Mouse (Mus musculus): ENCODE data around the gene Rab9b. TPM values are rescaled to one million over a fixed set of nuclear protein-coding genes. Genes with fewer than 3 reads are reported as not detected.

The Rab9b gene
- total RNA-seq (2014; rRNA removed) (19.9 and 24.9 TPM in 2 replicates), polyA plus RNA-seq (2015; fragmentation: Nextera tagmentation; extraction: Ambion mirVana) (13.3 and 17.3 TPM in 2 replicates)

GRCm38 (mm10) chrX:136868061-136869040 is at the start of gene Rab9b:
Gene Rab9b, minus strand, starts transcription at chrX:136868755.
- Histone ChIP-seq H3K36me3 (ENCODE audit: insufficient read depth, low read length) (no peaks in the 10 kb centered on the region), H3K4me1 (ENCODE audit: insufficient read depth, low read length) (no peaks in the 10 kb centered on the region), H3K27ac (peak within 1 kb of the TSS; percentile 85), H3K9me3 (ENCODE audit: low read length) (no peaks in the 10 kb centered on the region), H3K4me2 (ENCODE audit: low read depth, low read length) (peak within 1 kb of the TSS; percentile 56), H3K9ac (replicated peaks; ENCODE audit: low read length) (peak within 1 kb of the TSS; percentile 65), H3K4me3 (ENCODE audit: low read length) (peak within 1 kb of the TSS; percentile 52), H3K27me3 (ENCODE audit: insufficient read depth, low read length) (no peaks in the 10 kb centered on the region)
- TF ChIP-seq CTCF (IDR thresholded peaks at IDR 0.05; ENCODE audit: low read depth): no peak
- WGBS: 26% methylated on average over 32 of the region's 36 CpGs
- ATAC-seq (peak; percentile 91), DNase-seq (ENCODE audit: low spot score) (peak; percentile 77)

GRCm38 (mm10) chrX:136904369-136904768 is 35.8 kb upstream of the Rab9b start:
- Histone ChIP-seq H3K4me3 (ENCODE audit: low read length) (no peak overlapping the region), H3K4me2 (ENCODE audit: low read depth, low read length) (no peak overlapping the region), H3K4me1 (ENCODE audit: insufficient read depth, low read length) (no peaks in the 10 kb centered on the region), H3K27me3 (ENCODE audit: insufficient read depth, low read length) (no peaks in the 10 kb centered on the region), H3K9ac (replicated peaks; ENCODE audit: low read length) (no peak overlapping the region), H3K36me3 (ENCODE audit: insufficient read depth, low read length) (no peaks in the 10 kb centered on the region), H3K9me3 (ENCODE audit: low read length) (no peaks in the 10 kb centered on the region), H3K27ac (no peak overlapping the region)
- TF ChIP-seq CTCF (IDR thresholded peaks at IDR 0.05; ENCODE audit: low read depth): no peak
- 63% methylated on average over 4 of the region's 4 CpGs for WGBS
- DNase-seq (ENCODE audit: low spot score) (no peak), ATAC-seq (no peak)

GRCm38 (mm10) chrX:136895757-136896156 is 27.2 kb upstream of the Rab9b start:
- H3K4me3 ChIP-seq (ENCODE audit: low read length): no peak overlapping the region
- no peak overlapping the region for H3K4me2 ChIP-seq (ENCODE audit: low read depth, low read length)
- WGBS: 64% methylated on average over 2 of the region's 2 CpGs
- no peaks in the 10 kb centered on the region for H3K36me3 ChIP-seq (ENCODE audit: insufficient read depth, low read length)
- H3K27ac ChIP-seq: no peak overlapping the region
- H3K9me3 ChIP-seq (ENCODE audit: low read length): no peaks in the 10 kb centered on the region
- peak; percentile 48 for TF ChIP-seq CTCF (IDR thresholded peaks at IDR 0.05; ENCODE audit: low read depth)
- no peaks in the 10 kb centered on the region for H3K4me1 ChIP-seq (ENCODE audit: insufficient read depth, low read length)
- no peaks in the 10 kb centered on the region for H3K27me3 ChIP-seq (ENCODE audit: insufficient read depth, low read length)
- no peak overlapping the region for H3K9ac ChIP-seq (replicated peaks; ENCODE audit: low read length)
- ATAC-seq: no peak
- DNase-seq (ENCODE audit: low spot score): peak; percentile 21

- no peak overlapping the region for H3K4me2 ChIP-seq (ENCODE audit: low read depth, low read length)
- no peaks in the 10 kb centered on the region for H3K27me3 ChIP-seq (ENCODE audit: insufficient read depth, low read length)
- no peaks in the 10 kb centered on the region for H3K36me3 ChIP-seq (ENCODE audit: insufficient read depth, low read length)
- TF ChIP-seq CTCF (IDR thresholded peaks at IDR 0.05; ENCODE audit: low read depth): peak; percentile 61
- H3K9me3 ChIP-seq (ENCODE audit: low read length): no peaks in the 10 kb centered on the region
- WGBS: 35% methylated on average over 3 of the region's 3 CpGs
- H3K9ac ChIP-seq (replicated peaks; ENCODE audit: low read length): no peak overlapping the region
- DNase-seq (ENCODE audit: low spot score): peak; percentile 8
- no peaks in the 10 kb centered on the region for H3K4me1 ChIP-seq (ENCODE audit: insufficient read depth, low read length)
- ATAC-seq: no peak
- H3K4me3 ChIP-seq (ENCODE audit: low read length): no peak overlapping the region
- H3K27ac ChIP-seq: no peak overlapping the region
Observed at GRCm38 (mm10) chrX:136850300-136850699, 18.3 kb downstream of the Rab9b start.

- no peaks in the 10 kb centered on the region for H3K36me3 ChIP-seq (ENCODE audit: insufficient read depth, low read length)
- DNase-seq (ENCODE audit: low spot score) (no peak), ATAC-seq (no peak)
- no peaks in the 10 kb centered on the region for H3K4me1 ChIP-seq (ENCODE audit: insufficient read depth, low read length)
- H3K4me3 ChIP-seq (ENCODE audit: low read length): no peak overlapping the region
- no peak overlapping the region for H3K9ac ChIP-seq (replicated peaks; ENCODE audit: low read length)
- no peak overlapping the region for H3K4me2 ChIP-seq (ENCODE audit: low read depth, low read length)
- TF ChIP-seq CTCF (IDR thresholded peaks at IDR 0.05; ENCODE audit: low read depth): no peak
- H3K27me3 ChIP-seq (ENCODE audit: insufficient read depth, low read length): no peaks in the 10 kb centered on the region
- H3K27ac ChIP-seq: no peak overlapping the region
- H3K9me3 ChIP-seq (ENCODE audit: low read length): no peaks in the 10 kb centered on the region
Observed at GRCm38 (mm10) chrX:136828610-136829009, 39.9 kb downstream of the Rab9b start.

GRCm38 (mm10) chrX:136825016-136825415 is 43.5 kb downstream of the Rab9b start:
- no peak overlapping the region for H3K4me2 ChIP-seq (ENCODE audit: low read depth, low read length)
- H3K27me3 ChIP-seq (ENCODE audit: insufficient read depth, low read length): no peaks in the 10 kb centered on the region
- ATAC-seq: no peak
- WGBS: 48% methylated on average over 4 of the region's 4 CpGs
- no peak overlapping the region for H3K9ac ChIP-seq (replicated peaks; ENCODE audit: low read length)
- peak; percentile 41 for DNase-seq (ENCODE audit: low spot score)
- H3K36me3 ChIP-seq (ENCODE audit: insufficient read depth, low read length): no peaks in the 10 kb centered on the region
- no peak overlapping the region for H3K4me3 ChIP-seq (ENCODE audit: low read length)
- H3K27ac ChIP-seq: no peak overlapping the region; the same call in 1 of the 2 replicates
- no peak for TF ChIP-seq CTCF (IDR thresholded peaks at IDR 0.05; ENCODE audit: low read depth)
- no peaks in the 10 kb centered on the region for H3K4me1 ChIP-seq (ENCODE audit: insufficient read depth, low read length)
- no peaks in the 10 kb centered on the region for H3K9me3 ChIP-seq (ENCODE audit: low read length)

- Histone ChIP-seq H3K27ac (no peak within 1 kb of the TSS), H3K9me3 (ENCODE audit: low read length) (no peaks in the 10 kb centered on the region), H3K36me3 (ENCODE audit: insufficient read depth, low read length) (no peaks in the 10 kb centered on the region), H3K4me2 (ENCODE audit: low read depth, low read length) (no peak within 1 kb of the TSS), H3K4me3 (ENCODE audit: low read length) (no peak within 1 kb of the TSS), H3K9ac (replicated peaks; ENCODE audit: low read length) (no peak within 1 kb of the TSS), H3K4me1 (ENCODE audit: insufficient read depth, low read length) (no peaks in the 10 kb centered on the region), H3K27me3 (ENCODE audit: insufficient read depth, low read length) (no peaks in the 10 kb centered on the region)
- WGBS: 15% methylated on average over 1 of the region's 1 CpGs
- no peak for TF ChIP-seq CTCF (IDR thresholded peaks at IDR 0.05; ENCODE audit: low read depth)
- no peak for DNase-seq (ENCODE audit: low spot score)
- no peak for ATAC-seq
Observed at GRCm38 (mm10) chrX:136822371-136822770, 46.2 kb downstream of the Rab9b start, which contains the start of gene Plp1. Gene Plp1, plus strand, starts transcription at chrX:136822671.

Data from hindbrain, postnatal 0 days (tissue).